Mouse (Mus musculus) gastrocnemius, adult 18-20 months (tissue): ENCODE results near the gene Usp11. TPM values are rescaled to one million over a fixed set of nuclear protein-coding genes. Genes with fewer than 3 reads are reported as not detected.
"Not testable (repeated sequence)": the region's sequence is repeated elsewhere in the genome, so short reads cannot be mapped to it uniquely, and the experiment has no call there.

Source experiments
- DNase-seq: peaks from one replicate; pipeline ENCODE4 v3.0.0; 2021; ENCODE audit warnings: low spot score
- long read RNA-seq, 2 experiments: library from polyadenylated mRNA; stranded (forward); transcript quantifications; one replicate each; pipeline ENCODE4 v2.0.0; 2021
- total RNA-seq, 2 experiments: library from RNA; stranded (reverse); gene quantifications; 2 replicates each; pipeline ENCODE4 v1.2.3; 2021

Usp11 gene
- 1 to 10 TPM; 1.5 to 2.3 TPM for total RNA-seq
- long read RNA-seq, experiment 1, transcript Usp11-201 (21 exons, 3,467 nt), result major isoform, 5 of 5 reads
- long read RNA-seq, experiment 1, partial matches to known transcripts, result 0 of 5 reads
- long read RNA-seq, experiment 1, other reads (novel, unspliced or antisense), result 0 of 5 reads
- long read RNA-seq, experiment 2, partial matches to known transcripts, result 0 of 1 reads
- long read RNA-seq, experiment 2, other reads (novel, unspliced or antisense), result 0 of 1 reads

GRCm38 (mm10) chrX:20703741-20704290 is at the start of gene Usp11:
TSS of gene Usp11 (plus strand) at chrX:20703906.
- DNase-seq, result no peak

GRCm38 (mm10) chrX:20657593-20657992 is 46.1 kb upstream of the Usp11 start:
- no peak for DNase-seq

- DNase-seq, result peak; percentile 71
Measured at GRCm38 (mm10) chrX:20658026-20658652, 45.6 kb upstream of the Usp11 start, which contains the start of gene Uba1. TSS of gene Uba1 (plus strand) at chrX:20658326.

GRCm38 (mm10) chrX:20658891-20659406 is 44.8 kb upstream of the Usp11 start:
- DNase-seq, result no peak

GRCm38 (mm10) chrX:20662317-20662715 is 41.4 kb upstream of the Usp11 start:
- no peak for DNase-seq

DNA sequence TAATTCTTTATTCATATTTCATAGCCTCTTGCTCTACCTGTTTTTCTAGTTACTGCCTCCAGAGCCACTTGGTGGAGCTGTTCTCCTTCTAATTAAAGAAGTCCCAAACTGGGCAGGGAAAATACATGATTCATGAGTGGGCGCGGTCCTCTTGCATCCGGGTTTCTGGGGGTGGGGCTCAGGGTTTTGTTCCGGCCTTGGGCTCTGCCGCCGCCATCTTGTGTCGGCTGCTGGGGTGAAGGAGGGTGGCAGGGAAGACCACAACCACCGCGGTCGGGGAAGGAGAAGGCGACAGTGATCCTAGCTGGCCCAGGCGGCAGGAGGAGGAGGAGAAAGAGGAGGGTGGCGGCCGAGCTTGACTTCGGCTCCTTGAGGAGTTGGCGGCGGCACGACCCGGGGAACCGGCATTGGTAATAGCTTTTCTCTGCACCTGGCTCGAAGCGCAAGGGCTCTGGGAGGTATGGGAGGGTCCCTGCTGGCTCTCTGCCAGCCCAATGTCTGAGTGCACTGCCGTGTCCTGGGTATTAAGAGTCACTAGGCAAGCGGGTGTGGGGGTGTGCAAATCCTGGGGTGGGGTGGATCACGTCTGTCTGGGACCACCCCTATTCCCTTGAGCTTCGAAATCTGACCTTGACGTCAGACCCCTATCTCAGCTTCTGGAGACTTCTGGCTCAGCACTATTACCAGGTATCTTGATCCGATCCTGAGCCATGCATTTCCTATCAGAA is 40.8 kb upstream of the Usp11 start:
- peak; percentile 88 for DNase-seq

GRCm38 (mm10) chrX:20663444-20663790 is 40.3 kb upstream of the Usp11 start:
- no peak for DNase-seq

GRCm38 (mm10) chrX:20687519-20688067 is 16.1 kb upstream of the Usp11 start, which contains the start of gene Cdk16:
TSS of gene Cdk16 (plus strand) at chrX:20687954.
- peak; percentile 90 for DNase-seq

GRCm38 (mm10) chrX:20688068-20688547 is 15.6 kb upstream of the Usp11 start:
- DNase-seq, result peak; percentile 73

DNA sequence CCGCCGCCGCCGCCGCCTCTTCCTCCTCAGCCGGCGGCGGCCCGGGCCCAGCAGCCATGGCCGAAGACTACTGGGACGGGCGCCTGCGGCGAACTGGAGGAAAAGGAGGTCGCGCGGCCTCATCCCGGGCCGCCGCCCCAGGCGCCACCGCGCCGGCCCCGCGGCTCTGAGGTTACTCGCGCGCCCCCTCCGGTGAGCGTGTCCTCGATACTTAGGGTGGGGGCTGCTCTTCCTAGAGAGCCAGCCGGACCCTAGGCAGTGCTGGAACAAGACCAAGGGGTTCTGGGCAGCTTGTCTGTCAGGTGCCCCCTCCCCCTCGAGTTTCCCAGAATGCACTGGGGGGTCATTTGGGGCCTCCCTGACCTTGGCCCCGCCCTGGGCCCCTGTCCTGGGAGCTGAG is 15.1 kb upstream of the Usp11 start:
- DNase-seq, result peak; percentile 47

DNA sequence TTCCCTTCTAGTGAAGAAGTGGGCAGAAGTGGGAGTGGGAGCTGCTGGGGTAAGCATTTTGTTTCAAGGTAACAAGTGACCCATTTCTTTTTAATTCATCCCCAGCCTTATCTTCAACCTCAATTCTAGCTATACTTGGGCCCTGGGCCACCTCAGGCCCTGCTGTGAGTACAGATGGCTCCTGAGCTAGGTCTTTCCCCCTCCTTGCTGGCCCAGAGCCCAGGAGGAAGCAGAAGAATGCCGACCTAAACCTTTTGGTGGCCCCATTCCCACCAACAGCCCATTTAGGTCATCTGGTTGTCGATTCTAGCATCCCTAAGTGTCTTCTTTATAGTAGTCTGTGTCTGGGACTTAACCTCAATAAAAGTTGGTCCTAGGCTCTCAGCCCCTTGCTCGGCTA is 12.1 kb upstream of the Usp11 start:
- no peak for DNase-seq

GRCm38 (mm10) chrX:20692616-20693015 is 11.1 kb upstream of the Usp11 start:
- DNase-seq, result no peak

DNA sequence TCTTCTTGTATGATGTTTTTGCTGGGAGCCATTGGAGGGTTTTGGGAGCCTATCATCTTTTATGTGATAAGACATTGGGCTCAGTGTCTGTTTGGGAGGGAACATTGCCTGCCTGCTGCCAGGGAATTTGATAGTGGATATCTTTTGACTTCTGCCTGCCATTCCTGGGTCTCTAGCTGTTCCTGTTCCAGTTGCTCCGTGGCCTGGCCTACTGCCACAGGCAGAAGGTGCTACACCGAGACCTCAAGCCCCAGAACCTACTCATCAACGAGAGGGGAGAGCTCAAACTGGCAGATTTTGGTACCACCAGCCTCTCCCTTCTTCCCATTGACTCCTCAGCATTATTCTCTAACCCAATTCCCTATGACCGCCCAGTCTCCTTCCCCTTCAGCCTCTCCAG is 7.9 kb upstream of the Usp11 start:
- DNase-seq, result no peak

DNA sequence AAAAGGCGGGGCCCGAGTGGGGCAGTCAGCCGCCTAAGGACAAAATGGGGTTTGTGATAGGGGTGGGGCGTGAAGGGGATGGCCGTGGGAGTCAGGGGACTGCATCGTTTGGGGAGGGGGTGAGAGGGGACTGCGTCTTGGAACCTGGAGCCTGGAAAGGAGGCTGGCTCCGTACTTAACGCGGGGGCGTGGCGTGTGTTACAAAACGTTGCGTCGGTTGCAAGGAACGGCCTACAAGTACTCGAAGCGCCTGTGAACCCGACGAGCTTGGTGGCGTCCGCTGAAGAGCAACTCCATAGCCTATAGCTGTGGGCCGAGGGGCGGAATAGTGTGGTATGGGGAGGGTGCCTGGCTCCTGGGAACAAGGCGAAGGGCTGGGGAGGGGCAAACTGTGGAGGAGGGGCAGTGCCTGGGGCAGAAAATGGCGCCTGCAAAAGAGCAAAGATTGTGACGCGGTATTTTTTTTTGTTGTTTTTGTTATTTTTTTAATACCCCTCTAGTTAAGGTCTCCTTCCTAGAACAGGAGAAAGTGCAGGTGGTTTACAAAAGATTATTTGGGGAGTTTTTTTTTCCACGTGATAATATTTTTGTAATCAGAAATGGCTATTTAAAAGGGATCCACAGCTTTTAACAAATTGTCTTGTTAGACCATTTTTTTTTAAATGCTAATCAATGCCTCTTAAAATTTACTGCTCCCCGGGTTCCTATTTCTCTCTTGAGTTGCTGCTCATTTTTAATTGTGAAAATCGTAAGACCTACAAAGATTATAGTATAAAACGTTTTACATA is 783 bp downstream of the Usp11 start:
- peak; percentile 62 for DNase-seq

GRCm38 (mm10) chrX:20705083-20705402 is 1.3 kb downstream of the Usp11 start:
- DNase-seq, result no peak

- no peak for DNase-seq
Measured at GRCm38 (mm10) chrX:20728681-20729080, 25.0 kb downstream of the Usp11 start.

- DNase-seq, result not testable (repeated sequence)
Measured at GRCm38 (mm10) chrX:20730048-20730447, 26.3 kb downstream of the Usp11 start.

DNA sequence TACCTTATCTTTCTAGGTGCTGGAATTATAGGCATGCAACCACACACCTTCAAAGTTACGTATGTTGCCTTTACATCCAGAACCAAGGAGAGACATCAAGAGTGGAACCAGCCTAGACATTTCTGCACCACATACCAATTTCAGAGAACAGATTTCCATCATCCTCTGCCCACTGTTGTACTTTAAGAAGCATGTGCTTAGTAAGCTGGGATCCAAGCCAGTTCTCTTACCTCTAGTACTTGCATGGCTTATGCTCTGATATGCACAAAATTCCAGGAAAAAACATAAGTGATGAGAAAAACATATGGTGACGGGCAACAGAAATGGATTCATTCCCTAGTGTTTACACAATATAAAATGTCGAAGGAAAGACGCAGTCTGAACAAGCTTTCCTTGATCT is 32.8 kb downstream of the Usp11 start:
- DNase-seq, result no peak

DNA sequence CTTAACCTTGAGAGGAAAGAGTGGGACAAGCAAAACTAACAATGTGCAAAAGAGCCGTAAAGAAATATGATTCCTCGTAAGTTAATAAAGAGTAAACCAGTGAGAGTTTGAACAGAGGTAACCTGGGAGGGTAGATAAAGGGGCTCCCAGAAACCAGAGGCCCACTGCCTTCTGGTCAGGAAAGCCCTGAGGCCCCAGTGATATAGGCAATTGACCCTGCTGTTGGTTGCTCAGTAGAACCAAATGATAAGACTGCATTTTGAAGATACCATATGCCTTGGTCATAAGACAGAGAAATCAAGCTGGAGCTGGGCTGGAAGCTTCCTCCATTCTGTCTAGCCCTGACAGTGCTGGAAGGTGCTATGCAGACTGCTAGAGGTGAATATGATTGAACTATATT is 45.1 kb downstream of the Usp11 start:
- DNase-seq, result no peak

- no peak for DNase-seq
Measured at GRCm38 (mm10) chrX:20761201-20761600, 57.5 kb downstream of the Usp11 start.
